Mouse (Mus musculus) adrenal gland, postnatal 10 days (tissue): Measurements from ENCODE around the gene Acap1. TPM values are rescaled to one million over a fixed set of nuclear protein-coding genes. Genes with fewer than 3 reads are reported as not detected.
A peak's percentile ranks its signal among the peaks of the same experiment; 100 is the strongest.

Experiments used
- DNase-seq: peaks from one replicate; pipeline ENCODE4 v3.0.0; 2021; ENCODE audit warnings: mixed read lengths
- total RNA-seq, 2 experiments: library from RNA; stranded (reverse); gene quantifications; 2 replicates each; pipeline ENCODE4 v1.2.3; 2021

The Acap1 gene
- total RNA-seq, 2 experiments from 2014 or later, result 4.3 to 4.7 TPM

- DNase-seq, result no peak
These were observed 9.0 kb upstream of the Acap1 start for GRCm38 (mm10) chr11:69904311-69904710.

DNA sequence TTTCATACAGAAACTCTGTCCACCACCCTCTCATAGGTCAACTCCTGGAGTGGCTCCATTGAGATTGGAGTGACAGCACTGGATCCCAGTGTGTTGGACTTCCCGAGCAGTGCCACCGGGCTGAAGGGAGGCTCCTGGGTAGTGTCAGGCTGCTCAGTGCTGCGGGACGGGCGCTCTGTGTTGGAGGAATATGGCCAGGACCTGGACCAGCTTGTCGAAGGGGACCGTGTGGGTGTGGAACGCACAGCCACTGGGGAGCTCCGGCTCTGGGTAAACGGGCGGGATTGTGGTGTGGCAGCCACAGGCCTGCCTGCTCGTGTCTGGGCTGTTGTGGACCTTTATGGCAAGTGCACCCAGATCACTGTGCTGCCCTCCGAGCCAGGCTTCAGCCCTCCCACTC lies 7.6 kb upstream of the Acap1 start:
- no peak for DNase-seq

DNA sequence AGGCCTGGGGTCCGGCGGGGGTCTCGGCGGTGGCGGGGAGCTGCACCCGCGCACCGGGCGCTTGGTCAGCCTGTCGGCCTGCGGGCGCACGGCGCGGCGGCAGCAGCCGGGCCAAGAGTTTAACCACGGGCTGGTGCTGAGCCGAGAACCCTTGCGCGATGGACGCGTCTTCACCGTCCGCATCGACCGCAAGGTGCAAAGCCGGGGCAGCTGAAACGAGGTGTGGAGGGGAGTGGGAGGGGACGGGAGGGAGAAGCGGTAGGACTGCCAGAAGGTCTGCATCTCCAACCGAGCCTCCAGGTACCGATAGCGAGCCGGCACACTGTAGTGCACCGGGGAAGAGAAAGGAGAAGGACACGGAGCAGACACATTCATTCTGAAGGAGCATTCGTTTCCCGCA lies 6.7 kb upstream of the Acap1 start:
- no peak for DNase-seq

DNA sequence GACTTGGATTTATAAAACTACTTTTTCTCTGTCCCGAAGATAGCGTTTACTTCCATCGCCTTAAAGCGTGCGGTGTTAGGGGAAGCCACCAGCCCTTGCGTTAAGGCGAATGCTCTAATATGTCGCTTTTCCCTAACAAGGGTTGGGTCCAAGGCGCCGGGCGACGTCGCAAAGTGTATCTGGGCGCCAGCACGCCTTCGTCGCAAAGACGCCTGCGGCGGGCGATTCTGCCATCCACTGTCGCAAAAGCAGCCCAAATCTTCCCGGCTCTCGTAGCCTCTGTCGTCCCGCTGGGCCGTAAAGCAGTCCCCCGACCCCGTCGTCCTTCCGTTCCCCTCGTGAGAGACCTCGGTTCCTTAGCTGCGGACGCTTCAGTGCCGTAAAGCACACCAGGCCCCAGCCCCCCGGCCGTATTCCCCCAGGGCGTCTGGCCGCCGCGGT lies 6.1 kb upstream of the Acap1 start:
- DNase-seq, result peak; percentile 95

DNA sequence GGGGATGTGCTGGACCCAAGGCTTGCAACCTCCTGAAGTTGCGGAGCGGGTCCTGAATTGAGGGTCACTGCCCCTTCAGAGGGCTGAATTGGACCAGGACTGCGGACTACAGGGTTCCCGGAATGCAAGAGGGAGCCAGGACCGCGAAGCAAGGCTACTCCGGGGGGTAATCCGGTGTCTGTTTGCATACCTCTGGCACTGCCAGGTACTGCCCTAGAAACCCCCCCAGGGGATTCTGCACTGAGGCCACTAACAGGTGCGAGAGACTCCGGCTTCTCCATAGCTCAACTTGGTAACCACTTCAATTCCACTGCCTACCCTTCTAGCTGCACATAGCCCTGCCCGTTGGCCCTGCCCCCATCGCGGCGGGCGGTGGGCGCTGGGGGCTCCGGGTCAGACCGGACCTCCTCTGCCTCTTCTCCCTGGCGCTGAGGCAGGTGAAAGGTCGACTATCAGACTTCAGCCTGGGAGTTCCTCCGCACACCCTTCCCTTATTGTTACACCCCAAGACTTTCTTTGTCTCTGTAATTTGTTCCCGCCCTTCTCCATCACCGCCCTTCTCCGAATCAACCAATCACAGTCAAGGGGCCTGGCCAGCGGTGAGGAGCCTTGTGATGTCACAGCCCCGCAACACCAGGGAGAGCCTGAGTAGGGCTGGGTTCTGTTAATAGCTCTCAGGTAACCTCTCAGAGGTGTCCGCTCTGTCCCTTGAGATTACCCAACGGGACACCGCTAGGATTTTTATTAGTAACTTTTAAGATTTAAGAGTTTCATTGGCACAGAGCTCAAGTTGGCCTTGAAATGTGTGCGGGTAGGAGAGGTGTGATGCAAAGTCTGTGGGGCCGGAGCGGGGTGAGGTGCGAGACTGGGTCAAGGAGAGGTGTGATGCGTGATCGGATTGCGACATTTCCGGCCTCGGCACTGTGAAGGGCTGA lies 5.4 kb upstream of the Acap1 start, which contains the start of the genes 2810408A11Rik and Neurl4:
2810408A11Rik (minus strand) TSS at position 517 of the 935 bp plus-strand sequence.
Neurl4 (plus strand) TSS at position 602 of the 935 bp plus-strand sequence.
- peak; percentile 91 for DNase-seq

GRCm38 (mm10) chr11:69899870-69900269 lies 4.5 kb upstream of the Acap1 start:
- DNase-seq, result no peak

DNA sequence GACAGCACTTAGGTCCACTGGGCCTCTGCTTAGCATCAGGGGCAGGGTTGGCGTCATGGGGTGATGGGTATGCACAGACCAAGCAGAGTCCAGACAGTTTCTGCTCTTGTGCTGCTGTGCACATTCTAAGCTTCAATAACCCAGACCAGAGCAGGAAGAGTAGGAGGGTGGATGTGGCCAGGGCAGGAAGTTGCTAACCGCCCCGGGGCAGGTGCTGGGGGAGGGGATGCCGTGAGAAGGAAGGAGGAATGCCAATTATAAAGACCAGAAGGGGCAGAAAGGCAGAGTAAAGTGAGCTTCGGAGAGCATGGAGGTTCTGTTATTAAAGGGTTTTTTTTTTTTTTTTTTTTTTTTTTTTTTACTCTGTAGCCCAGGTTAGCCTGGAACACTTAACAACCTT lies 668 bp downstream of the Acap1 start:
- DNase-seq, result no peak

- no peak for DNase-seq
These were observed 3.9 kb downstream of the Acap1 start for GRCm38 (mm10) chr11:69891482-69891881.

DNA sequence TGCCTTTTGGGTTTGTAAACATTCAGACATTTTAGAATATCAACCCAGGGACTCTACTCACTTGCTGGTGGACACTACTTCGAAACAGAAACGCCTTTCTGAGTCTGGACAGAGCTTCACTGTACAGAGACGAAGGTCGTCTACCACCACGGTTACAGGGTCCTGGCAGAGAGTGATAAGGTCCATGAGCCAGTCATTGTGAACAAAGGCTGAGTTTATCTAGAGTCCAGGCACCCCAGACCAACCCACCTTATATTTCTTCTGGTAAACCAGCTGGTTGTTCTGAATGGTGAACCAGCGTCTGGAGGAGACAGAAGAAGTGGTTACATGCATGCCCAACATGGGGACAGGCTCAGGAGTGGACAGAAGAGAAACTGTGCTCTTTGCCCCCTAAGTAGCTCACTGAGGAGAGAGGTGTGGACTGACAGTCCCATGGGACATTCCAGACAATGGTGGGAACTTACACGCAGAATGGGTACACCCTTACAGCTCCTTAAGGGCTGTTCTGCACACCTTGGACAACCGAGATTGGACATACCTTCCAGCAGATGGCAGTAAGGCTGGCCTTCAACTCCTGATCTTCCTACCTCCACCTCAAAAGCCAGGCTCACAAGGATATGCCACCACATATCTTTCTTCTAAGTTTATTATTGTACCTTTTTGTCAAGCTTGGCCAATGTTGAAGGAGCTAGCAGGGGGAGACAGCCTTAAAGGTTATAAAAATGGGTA lies 8.3 kb downstream of the Acap1 start:
- no peak for DNase-seq

DNA sequence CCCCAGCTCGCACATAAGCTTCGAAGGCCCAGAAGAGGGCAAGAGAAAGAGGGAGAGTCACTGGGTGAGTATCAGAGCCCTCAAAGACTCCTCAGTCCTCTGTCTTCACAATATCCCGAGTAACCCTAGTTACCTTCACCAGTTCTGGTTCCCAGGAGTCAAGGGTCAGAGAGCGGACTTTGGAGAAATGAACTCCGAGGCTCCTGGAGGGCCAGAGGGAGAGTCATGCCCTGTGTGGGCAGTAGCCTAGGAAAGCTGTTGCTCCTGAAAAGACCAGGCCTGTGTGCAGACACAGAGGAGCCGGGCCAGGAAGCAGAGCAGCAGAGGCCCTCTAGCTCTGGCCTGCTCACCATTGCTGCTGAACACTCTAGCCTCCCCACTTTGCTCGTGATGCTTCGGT lies 10.7 kb downstream of the Acap1 start:
- no peak for DNase-seq

GRCm38 (mm10) chr11:69884240-69884639 lies 11.1 kb downstream of the Acap1 start:
- DNase-seq, result no peak

- DNase-seq, result no peak
These were observed 11.7 kb downstream of the Acap1 start for GRCm38 (mm10) chr11:69883527-69884151.

GRCm38 (mm10) chr11:69883066-69883465 lies 12.3 kb downstream of the Acap1 start:
- DNase-seq, result peak; percentile 49

DNA sequence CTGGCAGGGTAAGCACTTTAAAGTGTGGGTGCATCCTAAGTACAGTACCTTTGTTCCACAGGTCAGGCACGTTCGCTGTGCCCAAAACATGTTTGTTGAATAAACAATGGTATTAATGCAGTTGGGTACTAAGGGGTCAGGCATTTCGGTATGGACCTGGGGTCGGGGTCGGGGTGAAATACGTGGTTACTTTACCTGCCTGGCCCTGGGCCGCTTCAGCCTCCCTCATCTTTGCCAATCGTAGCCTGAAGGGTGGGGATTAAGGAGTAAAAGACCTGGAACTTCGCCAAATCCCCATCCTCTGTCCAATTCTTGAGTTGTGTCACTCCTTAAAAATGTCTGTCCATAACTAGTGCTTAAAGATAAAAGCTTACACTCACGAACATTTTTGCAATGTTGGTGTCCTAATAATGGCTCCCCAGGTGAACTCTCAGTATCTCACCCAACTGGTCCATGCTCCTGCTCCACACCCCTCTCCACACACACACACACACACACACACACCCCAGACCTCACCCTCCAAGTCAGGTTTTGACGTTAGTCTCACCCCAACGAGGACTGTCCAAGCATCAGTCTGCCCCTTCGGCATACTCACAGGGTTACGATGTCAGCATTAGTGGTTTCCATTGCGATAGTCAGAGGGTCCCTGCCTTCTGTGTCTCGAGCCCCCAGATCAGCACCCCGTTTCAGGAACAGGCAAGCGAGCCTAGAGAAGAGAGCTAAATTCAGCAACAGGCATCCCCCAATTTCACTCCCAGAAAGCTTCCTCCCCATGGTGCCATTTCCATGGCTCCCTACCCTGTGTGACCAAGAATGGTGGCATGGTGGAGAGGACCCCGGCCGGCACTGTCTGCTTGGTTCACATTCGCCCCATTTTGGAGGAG lies 13.3 kb downstream of the Acap1 start:
- no peak for DNase-seq

DNA sequence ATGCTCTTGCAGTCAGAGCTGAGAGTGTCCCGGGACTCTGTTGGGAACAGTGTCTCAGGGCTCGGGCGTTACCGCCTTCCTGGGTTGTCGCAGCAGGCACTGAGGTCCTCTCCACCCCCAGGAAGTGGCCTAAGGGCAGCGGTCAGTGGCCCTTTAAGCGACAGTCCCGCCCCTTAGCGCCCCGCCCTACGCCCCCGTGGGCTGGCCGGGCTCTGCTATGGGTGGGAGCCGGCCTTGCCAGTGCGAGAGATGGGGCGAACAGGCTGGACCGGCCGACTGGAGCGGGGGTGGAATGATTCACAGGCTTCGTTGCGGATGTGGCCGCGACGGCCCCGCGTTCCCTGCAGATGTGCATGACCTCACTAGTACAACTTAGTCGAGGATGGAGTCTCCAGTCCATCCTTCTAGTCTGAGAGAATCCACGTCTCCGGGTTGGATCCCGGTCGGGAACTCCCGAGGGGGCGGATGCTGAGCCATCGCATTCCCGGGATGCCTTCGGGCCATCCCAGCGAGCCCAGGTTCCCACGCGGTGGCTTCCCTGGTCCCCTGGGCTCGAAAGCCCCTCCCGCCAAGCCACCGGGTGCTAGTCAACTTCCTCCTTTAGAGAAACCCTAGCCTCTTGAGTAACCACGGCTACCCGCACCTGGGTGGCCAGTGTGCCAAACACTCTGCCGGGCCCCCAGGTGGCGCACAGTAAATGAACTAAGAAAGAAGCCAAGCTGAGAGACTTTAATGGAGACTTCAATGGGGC lies 14.3 kb downstream of the Acap1 start, which contains the start of gene Kctd11:
Kctd11 (minus strand) TSS at position 554 of the 751 bp plus-strand sequence.
- DNase-seq, result peak; percentile 94

DNA sequence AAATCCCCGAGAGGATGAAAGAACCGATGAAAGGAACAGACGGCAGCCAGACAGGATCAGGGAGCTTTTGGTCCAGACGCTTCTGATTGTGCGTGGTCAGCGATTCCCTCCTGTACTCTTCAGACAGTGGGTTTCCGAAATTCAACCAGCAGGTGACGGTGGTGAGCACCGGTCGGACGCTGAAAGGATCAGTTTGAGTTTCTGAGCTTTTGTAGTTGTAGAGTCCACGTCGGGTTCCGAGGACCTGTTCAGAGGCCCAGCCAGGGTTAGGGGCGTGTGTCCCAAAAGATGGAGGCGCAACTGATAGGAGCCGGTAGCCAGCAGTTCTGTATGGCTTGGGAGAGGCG lies 14.9 kb downstream of the Acap1 start:
- peak; percentile 79 for DNase-seq

- DNase-seq, result no peak
These were observed 15.6 kb downstream of the Acap1 start for GRCm38 (mm10) chr11:69879711-69880110.

DNA sequence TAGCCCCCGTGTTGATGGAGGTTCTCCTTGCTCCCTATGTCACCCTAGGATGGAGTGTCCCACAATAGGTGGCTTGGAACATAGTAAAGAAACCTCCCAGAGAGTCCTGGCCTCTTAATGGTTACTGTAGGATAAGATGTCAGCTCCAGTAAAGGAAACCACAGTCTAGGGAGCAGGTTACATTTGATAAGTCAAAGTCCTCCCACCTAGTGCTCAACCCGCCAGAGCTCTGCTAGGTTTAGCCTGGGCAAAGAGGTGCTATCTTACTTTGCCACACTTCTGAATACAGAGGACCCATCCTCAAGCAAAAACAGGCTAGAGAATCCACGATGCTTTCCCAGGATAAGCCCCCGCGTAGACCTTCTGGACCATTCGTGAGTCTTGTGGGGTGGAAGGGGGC lies 16.4 kb downstream of the Acap1 start:
- no peak for DNase-seq

- no peak for DNase-seq
These were observed 16.9 kb downstream of the Acap1 start for GRCm38 (mm10) chr11:69878399-69878798.

GRCm38 (mm10) chr11:69877878-69878277 lies 17.5 kb downstream of the Acap1 start, which contains the start of gene Tmem95:
Tmem95 (minus strand) TSS chr11:69878018.
- no peak for DNase-seq

DNA sequence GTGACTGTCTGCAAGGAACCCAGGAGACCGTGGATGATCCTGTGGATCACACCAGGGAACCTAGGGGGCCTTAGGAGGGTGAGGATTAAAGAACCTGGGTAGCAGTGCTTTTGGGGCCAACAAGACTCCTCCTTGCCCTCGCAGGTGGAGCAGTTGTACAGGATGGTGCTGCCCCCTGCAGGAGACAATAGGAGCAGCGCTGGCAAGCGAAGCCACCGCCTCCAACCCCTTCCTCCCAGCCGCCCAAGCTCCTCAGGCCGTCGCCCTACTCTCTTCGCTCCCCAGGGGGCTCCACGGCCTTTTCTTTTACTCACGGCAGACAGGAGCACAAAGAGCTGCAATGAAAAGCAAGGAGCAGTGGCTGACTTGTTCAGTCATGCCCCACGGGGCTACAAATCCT lies 18.5 kb downstream of the Acap1 start:
- DNase-seq, result peak; percentile 90
